Mouse (Mus musculus) embryonic fibroblast, embryonic 13.5 days (primary cell): ENCODE data around the gene Crcp.

Experiments
- CTCF ChIP-seq: IDR thresholded peaks from 2 replicates; pipeline ENCODE4 v1.5.1; 2011; ENCODE audit warnings: mild to moderate bottlenecking, control low read depth, low read length, moderate library complexity, borderline replicate concordance; ENCODE audit not compliant: insufficient read depth
- POLR2A ChIP-seq: IDR thresholded peaks from 2 replicates; pipeline ENCODE4 v1.6.1; 2011; ENCODE audit warnings: low read depth, mild to moderate bottlenecking, control low read depth, low read length, moderate library complexity

- TF ChIP-seq POLR2A = no peak
- no peak for TF ChIP-seq CTCF
Observed at GRCm38 (mm10) chr5:130060329-130060665, 31.2 kb downstream of the Crcp start.
